28 mouse cellular contexts compared by ENCODE assay signal in genomic region chr9:106326241-106326640, GRCm38 (mm10). TPM values are rescaled to one million over a fixed set of nuclear protein-coding genes. Genes with fewer than 3 reads are reported as not detected.
DNase-seq lines count a peak whose midpoint lies in the region; ATAC-seq and TF ChIP-seq lines count a peak whose summit lies in the region.
"Had no signal": no experiment of that assay in that cellular context is flagged by ENCODE, and none has a peak within 500 bp of the region (broad histone marks: within the 10 kb centered on the region; RNA-seq: fewer than 3 reads in every experiment).

No protein-coding gene starts in this region.

- H3K4me1 ChIP-seq in limb, embryonic 13.5 days: peaks cover 78% of the 10 kb centered on the region
- H3K4me1 ChIP-seq in lung, postnatal 0 days (ENCODE audit: insufficient read depth, low read depth, low read length): peaks cover 7% of the 10 kb centered on the region; the same call in 1 of the 2 replicates
- H3K4me1 ChIP-seq: neural tube, embryonic 12.5 days had no signal

- ATAC-seq in limb, embryonic 13.5 days (ENCODE audit: low FRiP score, low read depth): no peak
- peak; percentile 80 for ATAC-seq in lung, postnatal 0 days
- ATAC-seq in megakaryocyte progenitor cell, adult 5-6 weeks (replicated peaks; ENCODE audit: poor library complexity): no peak
- ATAC-seq: forebrain, embryonic 13.5 days; hindbrain, postnatal 0 days; intestine, embryonic 16.5 days; Patski had no signal

- DNase-seq in left cerebral cortex, adult 2 months (ENCODE audit: extremely low spot score in 1 of 2, low spot score in 2 of 2): no peak
- no peak for DNase-seq in left cerebral cortex, adult 9 months (ENCODE audit: low spot score in 2 of 2)
- DNase-seq in lung, postnatal 0 days (ENCODE audit: low spot score): peak; percentile 93
- no peak for DNase-seq in cerebellum, postnatal 4 days (ENCODE audit: low spot score in 2 of 2)
- no peak for DNase-seq in cerebellum, adult 9-11 months
- DNase-seq: adrenal gland, adult 2 months; B cell, adult 2 months; cerebellum, adult 11 months; cerebellum, postnatal 10 days; heart, postnatal 10 days; retina, postnatal 1 day; right cerebral cortex, postnatal 4 days; thymus, postnatal 36 days had no signal

- H3K4me2 ChIP-seq in limb, embryonic 13.5 days (replicated peaks): no peak overlapping the region
- H3K4me2 ChIP-seq in lung, postnatal 0 days (replicated peaks; ENCODE audit: low read depth, low read length): no peak overlapping the region
- H3K4me2 ChIP-seq: embryonic facial prominence, embryonic 12.5 days; forebrain, embryonic 13.5 days; heart, embryonic 12.5 days; limb, embryonic 15.5 days; midbrain, embryonic 12.5 days; neural tube, embryonic 12.5 days had no signal

- peak; percentile 99 for TF ChIP-seq EP300 in lung, postnatal 0 days (IDR thresholded peaks at IDR 0.05)

- no peak for TF ChIP-seq CTCF in left cerebral cortex, adult 2 months (IDR thresholded peaks at IDR 0.05)
- no peak for TF ChIP-seq CTCF in lung, postnatal 0 days (IDR thresholded peaks at IDR 0.05)

- no peaks in the 10 kb centered on the region for H3K9me3 ChIP-seq in limb, embryonic 13.5 days
- H3K9me3 ChIP-seq in lung, postnatal 0 days (ENCODE audit: low read length): no peaks in the 10 kb centered on the region
- H3K9me3 ChIP-seq: embryonic facial prominence, embryonic 12.5 days; forebrain, embryonic 13.5 days; G1E; heart, embryonic 12.5 days; limb, embryonic 15.5 days; midbrain, embryonic 12.5 days; neural tube, embryonic 12.5 days had no signal

- 67% methylated on average over 8 of the region's 8 CpGs for WGBS in limb, embryonic 13.5 days
- 57% methylated on average over 8 of the region's 8 CpGs for WGBS in lung, postnatal 0 days

- H3K9ac ChIP-seq in limb, embryonic 13.5 days: no peak overlapping the region
- no peak overlapping the region for H3K9ac ChIP-seq in lung, postnatal 0 days (replicated peaks; ENCODE audit: low read depth)
- H3K9ac ChIP-seq: embryonic facial prominence, embryonic 12.5 days; forebrain, embryonic 13.5 days; heart, embryonic 12.5 days; limb, embryonic 15.5 days; liver, embryonic 14.5 days; midbrain, embryonic 12.5 days; neural tube, embryonic 12.5 days had no signal

- no peaks in the 10 kb centered on the region for H3K27me3 ChIP-seq in limb, embryonic 13.5 days
- no peaks in the 10 kb centered on the region for H3K27me3 ChIP-seq in lung, postnatal 0 days (replicated peaks; ENCODE audit: insufficient read depth, low read length)
- H3K27me3 ChIP-seq: CH12.LX; embryonic facial prominence, embryonic 12.5 days; forebrain, embryonic 13.5 days; heart, embryonic 12.5 days; limb, embryonic 15.5 days; midbrain, embryonic 12.5 days; neural tube, embryonic 12.5 days; Patski had no signal

- H3K4me3 ChIP-seq in left cerebral cortex, adult 2 months: no peak overlapping the region
- H3K4me3 ChIP-seq in limb, embryonic 13.5 days: no peak overlapping the region
- H3K4me3 ChIP-seq in lung, postnatal 0 days (ENCODE audit: low read depth, low read length): no peak overlapping the region
- H3K4me3 ChIP-seq: embryonic facial prominence, embryonic 12.5 days; erythroblast, embryonic 14.5 days; forebrain, embryonic 13.5 days; heart, embryonic 12.5 days; limb, embryonic 15.5 days; midbrain, embryonic 12.5 days; neural tube, embryonic 12.5 days had no signal

- peaks cover 3% of the 10 kb centered on the region for H3K36me3 ChIP-seq in limb, embryonic 13.5 days
- H3K36me3 ChIP-seq in lung, postnatal 0 days (ENCODE audit: insufficient read depth, low read length): no peaks in the 10 kb centered on the region
- H3K36me3 ChIP-seq: embryonic facial prominence, embryonic 12.5 days; limb, embryonic 15.5 days; midbrain, embryonic 12.5 days; neural tube, embryonic 12.5 days had no signal

- H3K27ac ChIP-seq in left cerebral cortex, adult 2 months: peak overlapping the region; percentile 61
- H3K27ac ChIP-seq in limb, embryonic 13.5 days: peak overlapping the region; percentile 6; the same call in 1 of the 2 replicates
- H3K27ac ChIP-seq in lung, postnatal 0 days (ENCODE audit: low read length): peak overlapping the region; percentile 87
- H3K27ac ChIP-seq: hindbrain, postnatal 0 days; limb, embryonic 15.5 days; liver, embryonic 14.5 days; midbrain, embryonic 12.5 days; neural tube, embryonic 12.5 days had no signal

- intact Hi-C loops in left cerebral cortex, adult 2 months (cut with DNase I): no loop called here

RNA-seq across cellular contexts. Expression of gene Dusp7, which starts 42.2 kb away (rescaled TPM):
- 100 to 1,000 TPM; 105 to 115 TPM for total RNA-seq in left cerebral cortex, adult 2 months (2021)
- 40.5 and 41.1 TPM in 2 replicates for polyA plus RNA-seq in limb, embryonic 13.5 days (2015; fragmentation: Nextera tagmentation; extraction: Ambion mirVana)
- polyA plus RNA-seq in lung, postnatal 0 days (2015; fragmentation: Nextera tagmentation; extraction: Ambion mirVana): 25.7 and 27.8 TPM in 2 replicates
- total RNA-seq in megakaryocyte progenitor cell, adult 5-6 weeks (2015): 31.6 and 41.9 TPM in 2 replicates
- total RNA-seq in megakaryocyte progenitor cell, adult 5-6 weeks (2017): 10.8 and 15.0 TPM in 2 replicates

RNA-seq across cellular contexts. Expression of gene Poc1a, which starts 45.4 kb away (rescaled TPM):
- 10 to 100 TPM; 18.6 to 19.6 TPM for total RNA-seq in left cerebral cortex, adult 2 months (2021)
- polyA plus RNA-seq in limb, embryonic 13.5 days (2015; fragmentation: Nextera tagmentation; extraction: Ambion mirVana): 23.8 and 24.0 TPM in 2 replicates
- 9.7 and 9.9 TPM in 2 replicates for polyA plus RNA-seq in lung, postnatal 0 days (2015; fragmentation: Nextera tagmentation; extraction: Ambion mirVana)
- total RNA-seq in megakaryocyte progenitor cell, adult 5-6 weeks (2015): 38.9 and 50.1 TPM in 2 replicates
- 33.2 and 43.8 TPM in 2 replicates for total RNA-seq in megakaryocyte progenitor cell, adult 5-6 weeks (2017)

Comparison
In these comparisons a context has a peak if more than half of its experiments do, and no peak if none do; other contexts are left out.
1. H3K27ac ChIP-seq: peak in every context shown above with its lines; median percentile 87 in lung, postnatal 0 days; 61 in left cerebral cortex, adult 2 months; 6 in limb, embryonic 13.5 days.